Mouse (Mus musculus) limb, embryonic 14.5 days (tissue): Measurements from ENCODE around the gene Cep128. TPM values are rescaled to one million over a fixed set of nuclear protein-coding genes. Genes with fewer than 3 reads are reported as not detected.

ENCODE experiments used
- ATAC-seq: fragments of 200-750 bp; cut with Nextera tagmentation; 2 replicates; pipeline ENCODE4 v1.8.0; 2017; ENCODE audit warnings: low read depth, moderate number of reproducible peaks, moderate TSS enrichment; ENCODE audit not compliant: low FRiP score
- DNase-seq: peaks from one replicate; pipeline ENCODE4 v3.0.0-alpha.2; 2015; ENCODE audit warnings: low spot score
- H3K27ac ChIP-seq: fragments of 300-500 bp; sonication (generic); replicated peaks from 2 replicates; pipeline ENCODE4 v1.5.1; 2014; ENCODE audit warnings: low read depth, mild to moderate bottlenecking, low read length, moderate library complexity, mixed read lengths
- H3K27me3 ChIP-seq: fragments of 300-500 bp; sonication (generic); 2 replicates; pipeline ENCODE4 v1.6.1; 2014; ENCODE audit warnings: low read length, mixed read lengths; ENCODE audit not compliant: control insufficient read depth, insufficient read depth
- H3K36me3 ChIP-seq: fragments of 300-500 bp; sonication (generic); 2 replicates; pipeline ENCODE4 v1.6.1; 2014; ENCODE audit warnings: mild to moderate bottlenecking, low read length, moderate library complexity, mixed read lengths; ENCODE audit not compliant: control insufficient read depth, insufficient read depth
- H3K4me1 ChIP-seq: fragments of 300-500 bp; sonication (generic); 2 replicates; pipeline ENCODE4 v1.6.1; 2014; ENCODE audit warnings: antibody characterized with exemption, low read length, mixed read lengths; ENCODE audit not compliant: control insufficient read depth, insufficient read depth
- H3K4me2 ChIP-seq: fragments of 300-500 bp; sonication (generic); replicated peaks from 2 replicates; pipeline ENCODE4 v1.6.1; 2014; ENCODE audit warnings: low read depth, mild to moderate bottlenecking, low read length, moderate library complexity; ENCODE audit not compliant: severe bottlenecking
- H3K4me3 ChIP-seq: fragments of 300-500 bp; sonication (generic); replicated peaks from 2 replicates; pipeline ENCODE4 v1.5.1; 2014; ENCODE audit warnings: low read length
- H3K9ac ChIP-seq: fragments of 300-500 bp; sonication (generic); 2 replicates; pipeline ENCODE4 v1.6.1; 2014; ENCODE audit warnings: mild to moderate bottlenecking, low read depth, low read length, moderate library complexity; ENCODE audit not compliant: severe bottlenecking
- H3K9me3 ChIP-seq: fragments of 300-500 bp; sonication (generic); 2 replicates; pipeline ENCODE4 v1.6.1; 2016; ENCODE audit warnings: low read length; ENCODE audit not compliant: control insufficient read depth
- POLR2A ChIP-seq: fragments of 200-500 bp; IDR thresholded peaks from 2 replicates; pipeline ENCODE4 v1.8.0; 2012; ENCODE audit warnings: inconsistent platforms, mild to moderate bottlenecking, moderate library complexity, borderline replicate concordance; ENCODE audit not compliant: insufficient read depth, insufficient read length; ENCODE audit errors: extremely low read depth
- WGBS: fragments of 180-500 bp; shearing (Covaris S2); extraction: QIAGEN DNeasy Blood & Tissue Kit; methylation state at CpG from one replicate; pipeline ENCODE4 v1.1.7; 2014; 5-methylcytosine and 5-hydroxymethylcytosine counted together
- polyA plus RNA-seq, 2 experiments: library from polyadenylated mRNA; depleted of rRNA in 1 of 2; stranded (reverse) in 1 of 2; unstranded in 1 of 2; fragments of >200 nt; fragmentation: Nextera tagmentation in 1 of 2; extraction: Ambion mirVana in 1 of 2; gene quantifications; 2 replicates each; pipeline versions ENCODE4 v1.2.1 to v1.2.3; 2012 to 2014

Gene Cep128
- polyA plus RNA-seq, 2 experiments, result 6.7 to 7.4 TPM

DNA sequence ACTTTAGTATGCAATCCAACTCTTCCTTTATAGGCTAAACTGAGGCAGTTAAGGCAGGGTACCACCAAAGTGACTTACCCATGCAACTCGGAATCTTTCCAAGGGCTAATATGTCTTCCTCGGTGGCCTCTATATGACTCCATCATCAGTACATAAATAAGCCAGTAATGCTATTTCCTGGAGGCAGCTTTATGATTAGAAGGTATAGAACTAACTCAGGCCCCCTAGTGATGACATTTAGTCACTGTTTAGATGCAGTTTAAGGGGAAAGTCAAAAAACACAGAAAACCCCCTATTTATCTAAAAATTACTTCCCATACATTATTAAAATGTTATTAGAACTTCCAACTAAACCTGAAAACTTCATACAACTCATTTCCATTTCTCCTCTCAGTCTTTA is 114.6 kb downstream of the Cep128 start:
- DNase-seq (no peak), ATAC-seq (no peak)
- 69% methylated on average over 2 of the region's 2 CpGs for WGBS
- Histone ChIP-seq H3K9me3 (no peaks in the 10 kb centered on the region), H3K27me3 (no peaks in the 10 kb centered on the region), H3K4me3 (no peak overlapping the region), H3K9ac (no peak overlapping the region), H3K4me1 (no peaks in the 10 kb centered on the region), H3K4me2 (no peak overlapping the region), H3K27ac (no peak overlapping the region), H3K36me3 (no peaks in the 10 kb centered on the region)
- TF ChIP-seq POLR2A, result no peak

GRCm38 (mm10) chr12:91268974-91269373 is 115.2 kb downstream of the Cep128 start:
- Histone ChIP-seq H3K4me1 (no peaks in the 10 kb centered on the region), H3K36me3 (no peaks in the 10 kb centered on the region), H3K9ac (no peak overlapping the region), H3K9me3 (no peaks in the 10 kb centered on the region), H3K27me3 (no peaks in the 10 kb centered on the region), H3K4me3 (no peak overlapping the region), H3K4me2 (no peak overlapping the region), H3K27ac (no peak overlapping the region)
- ATAC-seq, result no peak
- DNase-seq, result no peak
- TF ChIP-seq POLR2A, result no peak
- WGBS, result 90% methylated on average over 3 of the region's 3 CpGs

DNA sequence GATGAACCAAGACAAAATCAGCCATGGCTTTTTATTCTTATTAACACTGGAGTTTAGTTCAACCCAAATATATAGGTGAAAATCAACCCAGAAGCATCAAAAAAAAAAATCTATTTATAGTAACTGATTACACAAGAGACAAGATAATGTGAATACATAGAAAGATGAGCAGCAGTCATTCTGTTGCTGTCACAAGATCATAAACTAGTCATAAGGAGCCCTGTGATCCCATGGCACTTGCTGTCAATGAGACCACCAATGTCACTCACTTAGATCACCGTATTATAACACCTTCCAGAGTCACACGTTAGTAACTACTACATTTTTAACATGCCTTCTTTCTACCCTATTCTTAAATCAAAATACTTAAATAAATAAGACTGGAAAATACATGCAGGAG is 118.2 kb downstream of the Cep128 start:
- Histone ChIP-seq H3K4me2 (no peak overlapping the region), H3K9me3 (no peaks in the 10 kb centered on the region), H3K27ac (no peak overlapping the region), H3K4me3 (no peak overlapping the region), H3K4me1 (no peaks in the 10 kb centered on the region), H3K9ac (no peak overlapping the region), H3K36me3 (no peaks in the 10 kb centered on the region), H3K27me3 (no peaks in the 10 kb centered on the region)
- no peak for ATAC-seq
- WGBS, result 92% methylated on average over 2 of the region's 2 CpGs
- no peak for DNase-seq
- TF ChIP-seq POLR2A, result no peak

- Histone ChIP-seq H3K4me2 (no peak overlapping the region), H3K36me3 (no peaks in the 10 kb centered on the region), H3K4me1 (no peaks in the 10 kb centered on the region), H3K27me3 (no peaks in the 10 kb centered on the region), H3K4me3 (no peak overlapping the region), H3K27ac (no peak overlapping the region), H3K9me3 (no peaks in the 10 kb centered on the region), H3K9ac (no peak overlapping the region)
- DNase-seq, result no peak
- no peak for TF ChIP-seq POLR2A
- no peak for ATAC-seq
- WGBS, result 53% methylated on average over 5 of the region's 5 CpGs
These were observed 118.7 kb downstream of the Cep128 start for GRCm38 (mm10) chr12:91265462-91265861.

GRCm38 (mm10) chr12:91264828-91265355 is 119.3 kb downstream of the Cep128 start:
- H3K4me1 ChIP-seq, result no peaks in the 10 kb centered on the region
- no peak overlapping the region for H3K27ac ChIP-seq
- no peaks in the 10 kb centered on the region for H3K27me3 ChIP-seq
- H3K36me3 ChIP-seq, result no peaks in the 10 kb centered on the region
- H3K4me2 ChIP-seq, result no peak overlapping the region
- no peak for ATAC-seq
- no peak for DNase-seq
- no peak overlapping the region for H3K4me3 ChIP-seq
- WGBS, result 71% methylated on average over 3 of the region's 3 CpGs
- TF ChIP-seq POLR2A, result no peak
- no peaks in the 10 kb centered on the region for H3K9me3 ChIP-seq
- H3K9ac ChIP-seq, result no peak overlapping the region

GRCm38 (mm10) chr12:91263705-91264104 is 120.5 kb downstream of the Cep128 start:
- Histone ChIP-seq H3K9me3 (no peaks in the 10 kb centered on the region), H3K27ac (no peak overlapping the region), H3K4me2 (no peak overlapping the region), H3K4me1 (no peaks in the 10 kb centered on the region), H3K36me3 (no peaks in the 10 kb centered on the region), H3K27me3 (no peaks in the 10 kb centered on the region), H3K4me3 (no peak overlapping the region), H3K9ac (no peak overlapping the region)
- WGBS, result 80% methylated on average over 3 of the region's 3 CpGs
- ATAC-seq (no peak), DNase-seq (no peak)
- TF ChIP-seq POLR2A, result no peak
